Mouse (Mus musculus): ENCODE results near the gene Tenm2.

Gene Tenm2

DNA sequence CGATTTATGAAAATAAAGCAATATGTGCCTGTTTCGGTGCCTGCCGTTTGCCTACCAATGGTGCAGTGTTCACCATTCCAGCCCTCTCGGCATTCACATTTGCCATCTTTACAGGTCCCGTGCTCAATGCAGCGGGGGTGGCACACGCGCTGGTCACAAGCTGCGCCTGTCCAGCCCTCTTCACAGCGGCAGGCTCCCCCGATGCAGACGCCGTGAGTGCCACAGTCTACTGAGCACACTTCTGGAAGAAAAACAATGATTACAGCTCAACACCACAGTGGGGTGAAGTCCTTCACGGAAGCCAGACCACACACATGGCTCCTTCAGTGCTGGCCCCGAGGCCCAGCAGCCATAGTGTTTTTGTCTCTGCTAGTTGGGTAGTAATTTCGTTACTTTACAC is 1096.2 kb downstream of the Tenm2 start:
- DNase-seq (ENCODE audit: low read depth, low spot score), result no peak

DNA sequence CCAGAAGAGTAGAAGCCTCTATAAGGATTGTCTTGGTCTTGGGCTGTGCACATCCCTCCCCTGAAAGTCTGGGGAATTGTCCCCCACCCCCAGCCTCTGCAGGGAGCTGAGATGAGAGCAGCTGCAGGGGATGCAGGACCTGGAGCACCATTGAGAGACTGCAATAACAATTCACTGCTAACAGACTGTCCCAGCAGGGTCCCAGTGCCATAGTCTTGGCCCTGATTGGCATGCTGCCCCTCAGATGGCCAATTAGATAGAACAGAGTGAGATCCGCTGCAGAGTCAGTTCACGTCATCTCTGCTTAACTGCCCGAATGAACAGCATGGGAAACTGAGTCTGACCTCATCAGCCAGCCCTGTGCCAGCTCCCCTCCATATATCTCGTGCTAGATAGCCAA is 1097.9 kb downstream of the Tenm2 start:
- no peak for DNase-seq (ENCODE audit: low read depth, low spot score)

DNA sequence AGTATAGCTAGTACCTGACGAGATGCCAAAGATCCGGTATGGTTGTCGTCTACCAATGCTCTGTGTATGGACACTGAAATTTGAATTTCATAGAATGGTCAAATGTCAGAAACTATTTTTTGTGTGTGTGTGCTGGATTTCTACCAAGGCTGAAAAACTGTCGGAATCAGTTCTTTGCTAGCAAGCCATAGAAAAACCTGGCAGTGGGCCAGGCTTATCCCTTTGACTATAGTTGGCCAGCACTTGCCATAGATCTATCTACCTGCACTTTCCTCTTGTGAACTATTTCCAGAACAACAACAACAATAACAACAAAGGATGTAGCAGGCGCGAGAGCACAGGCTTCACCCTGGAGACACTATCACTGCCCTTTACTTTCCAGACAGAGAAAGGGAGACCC is 1098.5 kb downstream of the Tenm2 start:
- no peak for DNase-seq (ENCODE audit: low read depth, low spot score)

DNA sequence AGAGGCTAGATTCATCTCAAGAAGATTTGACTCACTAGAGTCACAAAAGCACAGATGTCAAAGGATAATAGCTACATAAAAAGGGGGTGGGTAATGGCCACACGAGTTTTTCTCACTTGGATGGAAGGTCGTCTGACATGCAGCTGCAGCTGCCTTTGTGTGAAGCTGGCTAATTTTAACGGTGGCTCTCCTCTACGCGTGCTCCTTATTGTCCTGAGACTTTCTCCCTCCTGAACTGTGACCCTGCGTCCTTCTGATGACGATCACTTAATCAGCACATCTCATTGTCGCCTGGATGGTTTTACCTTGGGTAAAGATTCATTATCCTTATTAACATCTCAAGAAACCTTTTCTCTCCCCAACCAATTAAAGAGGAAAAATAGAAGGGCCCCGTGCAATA is 1101.1 kb downstream of the Tenm2 start:
- DNase-seq (ENCODE audit: low read depth, low spot score), result no peak

DNA sequence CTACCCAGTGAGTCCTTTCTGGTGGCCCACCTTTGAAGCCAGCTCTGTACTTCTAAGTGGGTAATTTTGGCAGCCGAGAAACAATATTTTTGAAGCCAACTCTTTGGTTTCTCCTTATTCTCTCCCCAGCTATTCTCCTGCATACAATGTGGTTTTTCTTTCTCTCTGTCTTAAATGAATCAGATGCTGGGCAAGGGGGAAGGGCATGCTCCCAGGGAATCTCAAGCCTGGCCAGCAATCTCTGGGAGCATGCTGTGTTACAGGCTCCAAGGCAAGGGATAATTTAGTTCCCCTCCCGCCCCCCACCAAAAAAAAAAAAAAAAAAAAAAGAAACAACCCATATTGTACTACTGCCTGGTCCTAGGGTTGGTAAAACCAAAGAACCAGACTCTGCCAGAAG is 1112.5 kb downstream of the Tenm2 start:
- DNase-seq (ENCODE audit: low read depth, low spot score), result no peak

DNA sequence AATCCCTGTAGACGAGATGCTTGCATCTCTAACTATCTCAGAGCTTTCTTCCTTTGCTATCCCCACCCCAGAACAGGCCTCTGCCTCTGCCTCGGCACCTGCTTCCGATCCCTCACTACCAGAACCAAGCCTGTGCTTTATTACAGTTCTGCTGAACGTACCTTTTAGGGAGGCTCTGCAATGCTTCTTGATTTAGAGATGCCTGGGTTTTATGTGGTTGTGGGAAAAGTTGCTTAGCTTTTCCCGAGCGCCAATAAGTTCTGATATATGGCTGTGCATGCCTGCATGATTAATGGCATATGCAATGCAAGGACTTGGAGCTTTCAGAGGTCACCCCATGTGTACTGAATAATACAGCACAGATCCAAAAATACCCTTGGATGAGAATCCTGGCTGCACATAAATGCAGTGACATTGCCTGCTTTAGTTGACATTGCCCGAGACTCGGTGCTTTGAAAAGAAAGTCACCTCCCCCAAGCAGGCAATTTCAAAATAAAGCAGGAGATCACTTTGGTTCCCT is 1114.3 kb downstream of the Tenm2 start:
- DNase-seq (ENCODE audit: low read depth, low spot score), result no peak

DNA sequence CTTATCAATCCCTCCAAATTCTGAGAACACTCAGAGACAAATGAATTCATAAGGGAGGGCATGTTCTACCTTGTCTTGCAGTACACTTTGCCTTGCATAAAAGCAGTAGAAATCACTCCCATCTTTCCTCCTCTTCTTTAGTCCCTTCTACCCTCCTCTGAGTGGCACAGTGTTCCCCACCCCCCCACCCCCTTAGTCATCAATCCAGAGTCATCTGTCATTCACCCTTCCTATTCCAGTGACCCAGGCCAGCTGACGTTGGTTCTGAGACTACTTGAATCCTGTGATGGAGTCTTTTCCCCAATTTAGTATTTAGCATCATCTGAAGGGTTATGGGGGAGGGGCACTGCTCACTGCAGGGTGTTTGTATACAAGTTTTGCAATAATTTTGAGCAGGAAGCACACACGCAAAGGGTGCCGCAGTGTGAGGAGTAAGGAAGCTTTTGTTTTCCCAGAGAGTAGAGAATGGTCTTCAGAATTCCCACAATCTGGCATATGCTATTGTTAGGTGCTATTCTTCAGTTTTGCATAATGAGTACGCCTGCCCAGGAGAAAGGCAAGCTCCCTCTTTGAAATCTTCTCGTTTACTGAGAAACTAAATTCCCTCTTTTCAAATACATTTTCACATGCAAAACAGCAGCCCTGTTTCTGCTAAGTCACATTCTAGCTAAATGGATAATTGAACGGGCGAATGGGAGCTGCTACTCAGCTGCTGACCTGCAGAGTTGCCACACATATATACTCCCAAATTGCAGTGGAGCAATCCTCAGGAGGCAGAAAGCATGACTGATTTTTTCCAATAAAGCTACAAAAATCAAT is 1115.0 kb downstream of the Tenm2 start:
- DNase-seq (ENCODE audit: low read depth, low spot score), result no peak

DNA sequence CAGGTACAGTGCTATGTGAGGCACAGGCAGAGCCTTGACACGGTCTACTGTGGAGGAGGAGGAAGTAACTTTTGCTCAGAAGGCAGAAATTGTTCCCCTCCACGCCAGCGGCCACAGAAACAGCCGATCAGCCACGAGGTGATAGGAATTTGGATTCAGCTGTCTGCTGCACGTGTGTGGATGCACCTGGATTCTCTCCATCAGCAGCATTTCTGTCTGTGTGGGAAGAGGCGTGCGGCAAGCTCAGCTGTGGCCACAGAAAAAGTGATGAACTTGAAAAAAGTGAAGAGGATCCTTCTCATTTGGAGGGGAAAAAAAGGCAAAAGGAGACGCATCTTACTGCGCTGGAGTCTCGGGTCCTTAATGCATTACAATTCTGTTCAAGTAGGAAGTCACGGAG is 1122.4 kb downstream of the Tenm2 start:
- DNase-seq (ENCODE audit: low read depth, low spot score), result no peak

DNA sequence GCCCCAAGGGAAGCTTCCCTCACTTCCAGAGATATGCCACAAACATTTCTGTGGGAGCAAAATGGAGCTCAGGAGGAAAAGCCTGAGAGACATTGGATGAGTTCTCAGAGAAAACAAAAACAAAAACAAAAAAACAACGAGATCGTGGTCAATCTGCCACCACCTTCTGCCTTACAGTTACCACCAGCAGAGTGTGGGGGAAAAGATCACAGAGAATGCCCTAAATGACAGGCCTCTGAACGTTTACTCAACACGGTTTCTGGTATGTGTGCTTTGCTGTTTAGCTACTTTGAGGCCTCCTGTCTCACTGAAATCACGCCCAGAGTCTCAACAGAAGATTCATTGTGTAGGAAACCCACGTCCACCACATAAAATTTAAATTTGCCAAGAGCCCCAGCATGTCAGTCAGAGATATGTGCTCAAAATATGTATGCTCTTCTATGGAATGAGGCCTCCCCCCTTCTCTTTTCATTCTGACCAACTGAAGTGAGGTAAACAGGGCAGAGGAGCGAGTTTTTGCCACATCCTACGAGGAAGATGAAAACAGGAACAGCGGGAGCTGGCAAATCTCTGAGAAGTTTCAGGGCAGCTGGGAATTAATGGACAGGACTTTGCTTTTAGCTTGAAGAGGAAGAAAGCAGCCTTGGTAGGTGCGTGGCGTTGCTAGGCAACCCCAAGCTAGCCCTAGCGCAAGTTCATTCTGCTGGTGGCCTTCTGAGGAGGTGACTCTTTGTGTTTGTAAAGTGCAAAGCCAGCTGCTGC is 1126.6 kb downstream of the Tenm2 start:
- DNase-seq (ENCODE audit: low read depth, low spot score), result peak; percentile 71

DNA sequence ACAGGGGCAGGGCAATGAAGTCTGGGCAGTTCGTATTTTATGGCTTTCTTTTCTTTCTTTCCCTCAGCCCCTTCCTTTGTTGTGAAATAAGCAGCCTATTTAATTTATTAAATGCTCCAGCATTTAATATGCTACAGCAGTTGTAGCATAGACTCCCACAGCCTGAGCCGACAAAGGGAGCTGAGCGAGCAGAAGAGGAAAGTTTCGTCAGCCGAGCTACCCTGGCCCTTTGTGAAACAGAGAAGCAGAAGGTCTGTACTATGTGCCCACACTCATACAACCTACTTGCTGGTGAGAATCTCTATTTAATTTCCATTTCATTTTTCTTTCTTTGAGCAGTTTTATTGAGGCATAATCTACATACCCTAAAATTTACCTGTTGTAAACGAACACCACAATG is 1127.9 kb downstream of the Tenm2 start:
- DNase-seq (ENCODE audit: low read depth, low spot score), result no peak

DNA sequence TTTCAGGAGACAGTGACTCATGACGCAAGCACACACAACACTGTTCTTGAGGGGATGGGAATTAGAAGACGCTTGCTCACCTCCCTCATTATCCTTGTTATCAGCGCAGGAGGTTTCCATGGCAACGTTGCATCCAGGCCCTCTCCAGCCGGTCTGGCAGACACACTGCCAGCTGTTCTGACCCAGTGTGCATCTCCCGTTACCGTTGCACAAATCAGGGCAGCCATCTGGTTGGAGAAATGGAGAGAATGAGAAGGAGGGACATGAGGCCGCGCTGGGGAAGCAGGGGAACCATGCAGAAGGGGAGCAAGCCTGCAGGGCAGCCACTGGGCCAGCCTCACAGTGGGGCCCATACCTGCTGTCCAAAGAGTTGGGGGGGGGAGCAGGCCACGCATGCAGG is 1129.1 kb downstream of the Tenm2 start:
- DNase-seq (ENCODE audit: low read depth, low spot score), result peak; percentile 68

DNA sequence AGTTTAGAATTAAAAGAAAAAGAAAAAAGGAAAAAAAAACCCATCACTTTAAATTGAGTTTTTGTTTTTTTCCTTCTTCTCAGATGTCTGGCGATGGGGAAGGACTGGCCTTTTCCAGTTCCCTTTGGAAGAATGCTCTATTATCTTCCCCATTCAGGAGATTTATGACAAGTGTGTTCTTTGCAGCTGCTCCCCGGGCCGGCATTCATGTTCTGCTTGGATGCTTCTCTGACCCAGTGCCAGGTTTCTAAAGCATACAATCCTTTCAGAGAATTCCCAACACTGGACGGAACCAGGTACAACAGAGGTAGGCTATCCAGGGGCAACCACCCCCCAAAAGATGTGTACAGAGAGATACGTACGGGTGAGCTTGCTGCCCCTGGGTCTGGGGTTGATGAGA is 1132.2 kb downstream of the Tenm2 start:
- DNase-seq (ENCODE audit: low read depth, low spot score), result peak; percentile 53

DNA sequence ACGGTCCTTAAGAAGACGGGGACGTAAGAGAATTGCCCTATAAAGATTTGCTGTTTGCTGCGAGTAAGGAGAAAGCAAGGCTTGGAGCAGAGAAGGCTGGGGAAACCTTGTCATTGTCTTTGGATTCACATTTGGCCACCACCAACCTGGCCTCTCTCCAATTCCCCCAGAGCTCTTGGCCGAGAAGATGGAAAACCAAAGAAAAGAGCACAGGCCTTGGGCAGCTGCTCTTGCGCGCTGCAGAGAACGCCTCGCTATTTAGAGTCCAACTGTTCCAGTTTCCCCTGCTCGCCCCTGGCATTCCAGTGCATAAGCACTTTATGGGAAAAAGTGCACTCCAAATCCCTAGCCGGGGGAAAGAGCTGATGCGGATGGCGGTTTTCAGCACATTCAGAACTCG is 1139.5 kb downstream of the Tenm2 start:
- DNase-seq (ENCODE audit: low read depth, low spot score), result no peak

DNA sequence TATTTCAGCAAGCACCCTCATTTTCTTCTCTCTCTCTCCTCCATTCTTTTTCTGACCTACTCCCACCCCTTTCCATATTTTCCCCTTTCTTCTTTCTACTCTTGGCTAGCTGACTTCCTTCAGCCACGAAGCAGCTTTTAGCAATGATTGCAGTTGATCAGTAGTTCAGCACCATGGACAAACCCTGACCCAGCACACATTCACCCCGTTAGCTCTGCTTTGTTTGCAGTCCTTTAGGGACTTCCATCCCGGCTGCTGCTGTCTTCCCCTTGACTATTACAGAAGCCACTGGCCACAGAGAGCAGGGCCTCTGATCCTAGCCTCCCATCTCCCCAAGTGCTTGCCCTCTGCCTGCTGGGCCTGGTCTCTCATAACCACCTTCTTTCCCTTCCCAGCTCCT is 1145.6 kb downstream of the Tenm2 start:
- DNase-seq (ENCODE audit: low read depth, low spot score), result peak; percentile 44

DNA sequence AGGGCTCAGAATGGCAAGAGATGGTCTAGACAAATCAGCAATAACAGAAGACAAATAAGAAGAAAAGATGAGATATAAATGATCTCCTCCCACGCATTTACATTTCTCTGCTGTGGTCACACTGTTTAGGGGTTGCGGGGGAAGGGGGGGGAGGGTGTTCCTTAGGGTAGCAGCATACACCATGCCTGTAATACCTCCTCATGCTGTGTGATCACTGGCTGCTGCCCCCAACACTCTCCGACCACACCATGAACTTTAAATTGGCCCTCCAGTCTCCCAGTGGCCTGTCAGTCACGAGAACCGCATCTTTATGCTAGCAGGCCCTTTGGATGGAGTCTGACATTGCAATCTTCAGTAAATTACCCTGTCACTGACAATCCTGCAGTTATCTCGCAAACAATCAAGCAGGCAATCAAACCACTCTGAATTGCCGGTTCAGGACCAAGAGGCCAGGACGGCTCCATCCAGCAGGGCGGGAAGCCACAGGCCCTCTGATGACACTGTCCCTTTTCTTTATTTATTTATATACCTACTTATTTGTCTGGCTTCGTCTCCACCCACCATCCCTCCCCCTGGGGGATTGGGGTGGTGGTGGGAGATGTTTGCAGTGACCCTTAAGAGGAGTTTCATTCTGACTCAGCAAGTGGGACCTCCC is 1154.2 kb downstream of the Tenm2 start:
- peak; percentile 12 for DNase-seq (ENCODE audit: low read depth, low spot score)

DNA sequence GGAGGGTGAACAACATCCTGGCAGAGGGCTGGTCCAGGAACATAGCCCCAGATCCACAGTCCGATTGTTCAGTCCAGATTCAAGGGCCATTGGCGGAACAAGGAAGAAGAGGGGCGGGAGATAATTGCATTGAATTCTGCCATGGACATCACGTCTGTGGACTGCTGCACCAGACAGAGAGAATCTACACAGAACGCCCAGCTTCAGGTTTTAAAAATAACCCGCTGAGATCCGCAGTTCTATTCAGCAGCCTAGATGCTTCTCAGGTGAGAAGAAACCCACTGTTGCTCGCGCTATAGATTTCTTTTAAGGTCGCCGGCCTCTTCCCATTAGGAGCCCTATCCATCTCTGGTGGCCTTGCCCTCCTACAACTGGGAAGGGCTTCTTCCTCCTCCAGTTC is 1155.0 kb downstream of the Tenm2 start:
- DNase-seq (ENCODE audit: low read depth, low spot score), result no peak

DNA sequence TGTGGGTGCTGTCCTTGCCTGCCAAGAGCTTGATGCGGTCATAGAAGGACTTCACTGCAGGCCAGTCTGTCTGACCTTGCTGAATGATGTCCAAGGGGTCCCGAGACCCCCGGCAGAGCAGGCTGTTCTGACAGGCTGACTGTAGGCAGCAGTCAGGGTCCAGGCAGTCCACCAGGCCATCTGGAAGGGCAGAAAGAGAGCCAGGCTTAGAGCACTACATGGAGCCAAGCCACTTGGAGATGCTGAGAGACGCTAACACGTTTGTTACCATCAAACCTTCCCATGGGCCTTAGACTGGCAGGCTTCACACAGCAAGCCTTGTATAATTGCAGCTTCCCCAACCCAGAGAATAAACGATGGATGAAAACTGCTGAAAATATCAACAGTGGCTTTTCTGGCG is 1157.4 kb downstream of the Tenm2 start:
- no peak for DNase-seq (ENCODE audit: low read depth, low spot score)

DNA sequence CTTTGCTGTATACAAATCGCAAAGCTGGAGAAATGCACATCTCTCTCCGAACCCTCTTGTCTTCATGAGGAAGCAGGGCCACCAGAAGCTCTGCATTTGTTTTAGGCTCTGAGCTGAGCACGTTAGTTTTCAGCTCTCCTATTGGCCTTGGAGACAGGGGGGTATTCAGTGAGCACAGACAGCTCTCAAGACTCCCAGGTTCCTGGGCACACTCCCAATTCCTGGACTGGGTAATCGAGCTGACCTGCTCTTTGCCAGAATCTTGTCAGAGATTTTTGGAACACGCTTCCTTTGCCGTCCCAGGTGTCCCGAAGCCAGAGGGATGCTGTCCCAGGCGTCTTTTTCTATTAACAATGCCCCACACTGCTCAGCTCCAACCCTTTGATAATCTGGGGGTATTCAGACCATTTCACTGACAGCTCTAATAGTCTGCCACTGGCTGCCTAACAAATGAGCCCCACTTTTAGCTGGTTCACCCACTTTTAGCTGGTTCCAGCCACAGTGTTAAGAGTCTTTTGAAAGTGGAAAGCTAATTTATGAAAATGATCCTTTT is 1161.7 kb downstream of the Tenm2 start:
- DNase-seq (ENCODE audit: low read depth, low spot score), result no peak

DNA sequence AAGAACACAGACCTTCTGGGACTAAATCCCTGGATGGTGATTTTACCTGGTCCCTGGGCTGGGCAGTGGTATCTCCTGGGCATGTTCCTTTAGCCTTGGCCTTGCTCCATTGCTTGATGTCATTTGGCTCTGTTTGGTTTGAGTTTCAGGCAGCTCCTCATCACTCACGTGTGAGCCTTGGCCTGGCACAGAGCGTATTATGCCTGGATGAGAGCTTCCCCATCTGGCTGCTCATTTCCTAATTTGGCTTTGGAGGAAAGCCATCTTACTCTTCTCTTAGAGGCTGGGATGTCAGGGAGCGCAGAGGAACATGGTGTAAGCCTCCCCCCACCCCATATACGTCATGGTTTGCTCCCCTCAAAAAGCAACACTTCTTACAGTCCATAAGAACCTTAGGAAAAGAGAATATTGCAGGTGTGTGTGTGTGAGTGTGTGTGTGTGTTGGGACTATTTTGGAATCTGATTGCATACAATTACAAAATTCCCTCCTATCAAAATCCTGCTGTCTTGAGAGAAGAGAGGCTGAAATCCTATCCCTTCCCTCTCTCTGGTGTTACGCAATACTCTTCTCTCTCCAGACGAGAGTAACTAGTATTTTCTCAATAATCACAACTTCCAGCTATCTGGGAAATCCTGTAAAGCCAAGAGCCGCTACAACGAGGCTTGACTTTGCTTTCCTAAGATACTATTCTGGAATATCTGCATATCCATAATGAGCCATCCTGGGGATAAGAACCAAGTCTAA is 1162.5 kb downstream of the Tenm2 start:
- DNase-seq (ENCODE audit: low read depth, low spot score), result no peak

DNA sequence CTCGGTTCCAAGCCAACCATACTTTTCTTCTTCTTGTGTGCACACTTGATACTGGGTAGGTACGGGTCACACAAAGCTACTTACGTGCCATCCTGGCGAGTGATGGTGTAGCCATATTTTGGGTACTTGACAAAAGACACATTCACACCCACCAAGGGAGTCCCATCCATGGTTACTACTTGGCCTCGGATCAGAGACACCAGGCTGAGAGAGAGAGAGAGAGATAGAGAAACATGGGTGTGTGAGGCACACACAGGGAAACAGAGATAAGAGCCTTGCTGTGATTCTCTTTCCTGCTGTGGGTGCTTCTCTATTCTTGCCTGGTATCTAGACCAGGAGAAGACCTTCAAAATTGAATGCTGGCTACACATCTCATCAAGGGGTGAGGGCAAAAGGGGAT is 1163.1 kb downstream of the Tenm2 start:
- DNase-seq (ENCODE audit: low read depth, low spot score), result no peak

DNA sequence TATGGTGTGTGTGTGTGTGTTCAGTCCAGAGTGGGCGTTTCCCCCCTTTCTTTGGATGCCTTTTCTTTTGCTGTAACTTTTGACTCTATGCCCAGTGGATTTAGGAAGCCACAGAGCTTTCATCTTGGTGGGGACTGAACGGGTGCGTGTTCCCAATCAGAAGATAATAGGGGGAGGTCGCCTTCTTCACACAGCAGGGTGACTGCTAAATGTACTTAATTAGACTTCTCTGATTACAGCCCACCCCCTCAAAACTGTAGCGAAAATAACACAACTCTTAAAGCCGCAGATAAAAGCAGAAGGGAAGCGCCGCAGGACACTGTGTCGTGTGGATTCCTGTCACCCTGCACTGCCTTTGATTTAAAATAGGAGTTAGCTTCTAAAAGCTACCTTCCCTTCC is 1163.7 kb downstream of the Tenm2 start:
- DNase-seq (ENCODE audit: low read depth, low spot score), result no peak

Data from mesoderm, embryonic 11.5 days (tissue).